In the genomic region with DNA sequence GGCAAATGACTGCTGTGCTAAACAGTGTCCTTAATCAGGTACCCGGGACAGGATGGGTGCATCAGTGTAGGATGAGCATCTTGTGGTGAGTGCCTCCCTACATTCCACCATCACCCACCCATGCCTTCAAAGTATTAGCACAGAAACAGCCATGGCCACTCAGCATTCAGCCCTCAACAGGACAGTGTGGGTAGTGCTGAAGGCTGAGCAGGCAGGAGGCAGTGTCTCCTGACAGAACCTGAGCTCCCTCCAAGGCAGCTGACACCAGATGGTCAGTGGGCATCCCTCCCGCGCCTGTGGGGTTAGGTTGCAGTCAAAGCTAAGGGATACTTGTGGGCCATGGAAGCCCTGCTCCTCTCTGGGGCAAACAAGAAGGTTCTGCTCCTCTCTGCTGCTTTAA, we compare ENCODE assay signal across 9 mouse cellular contexts.
DNase-seq lines count a peak whose midpoint lies in the region; ATAC-seq and TF ChIP-seq lines count a peak whose summit lies in the region.
"Had no signal": no experiment of that assay in that cellular context is flagged by ENCODE, and none has a peak within 500 bp of the region (broad histone marks: within the 10 kb centered on the region; RNA-seq: fewer than 3 reads in every experiment).

No protein-coding gene starts in this region.

- no peak overlapping the region for H3K4me2 ChIP-seq in forebrain, embryonic 12.5 days
- H3K4me2 ChIP-seq in forebrain, embryonic 14.5 days (ENCODE audit: low read length): no peak overlapping the region
- no peak overlapping the region for H3K4me2 ChIP-seq in midbrain, postnatal 0 days (ENCODE audit: low read depth, low read length, poor library complexity, severe bottlenecking)
- H3K4me2 ChIP-seq: limb, embryonic 15.5 days had no signal

- TF ChIP-seq CTCF in midbrain, postnatal 0 days (IDR thresholded peaks at IDR 0.05): peak; percentile 36

- intact Hi-C loops in gastrocnemius, postnatal 14 days (cut with DNase I; ENCODE audit: low total_unique reads): no loop called here

- H3K4me1 ChIP-seq in forebrain, embryonic 12.5 days: no peaks in the 10 kb centered on the region
- no peaks in the 10 kb centered on the region for H3K4me1 ChIP-seq in forebrain, embryonic 14.5 days (ENCODE audit: control insufficient read depth, insufficient read depth, low read length)
- H3K4me1 ChIP-seq in midbrain, postnatal 0 days (ENCODE audit: insufficient read depth, low read length): no peaks in the 10 kb centered on the region

- 80% methylated on average over 3 of the region's 3 CpGs for WGBS in forebrain, embryonic 12.5 days
- WGBS in forebrain, embryonic 14.5 days: 78% methylated on average over 3 of the region's 3 CpGs
- 74% methylated on average over 3 of the region's 3 CpGs for WGBS in midbrain, postnatal 0 days

- H3K36me3 ChIP-seq in forebrain, embryonic 12.5 days (replicated peaks): peaks cover 68% of the 10 kb centered on the region
- H3K36me3 ChIP-seq in forebrain, embryonic 14.5 days (ENCODE audit: control insufficient read depth, insufficient read depth, low read length): peaks cover 61% of the 10 kb centered on the region
- peaks cover 24% of the 10 kb centered on the region for H3K36me3 ChIP-seq in midbrain, postnatal 0 days (ENCODE audit: insufficient read depth, low read length)

- no peak overlapping the region for H3K4me3 ChIP-seq in forebrain, embryonic 12.5 days (replicated peaks)
- no peak overlapping the region for H3K4me3 ChIP-seq in forebrain, embryonic 14.5 days (ENCODE audit: low read depth, low read length)
- H3K4me3 ChIP-seq in midbrain, postnatal 0 days (ENCODE audit: low read depth, low read length): no peak overlapping the region
- H3K4me3 ChIP-seq: limb, embryonic 15.5 days had no signal

- H3K27ac ChIP-seq in forebrain, embryonic 12.5 days: no peak overlapping the region
- H3K27ac ChIP-seq in forebrain, embryonic 14.5 days (ENCODE audit: low read depth, low read length): no peak overlapping the region
- H3K27ac ChIP-seq in midbrain, postnatal 0 days (ENCODE audit: low read depth, low read length): no peak overlapping the region
- H3K27ac ChIP-seq: limb, embryonic 15.5 days had no signal

- no peaks in the 10 kb centered on the region for H3K9me3 ChIP-seq in forebrain, embryonic 12.5 days
- H3K9me3 ChIP-seq in forebrain, embryonic 14.5 days (replicated peaks; ENCODE audit: control insufficient read depth, low read length): no peaks in the 10 kb centered on the region
- no peaks in the 10 kb centered on the region for H3K9me3 ChIP-seq in midbrain, postnatal 0 days (ENCODE audit: low read length)
- H3K9me3 ChIP-seq: limb, embryonic 15.5 days had no signal

- H3K9ac ChIP-seq in forebrain, embryonic 12.5 days: no peak overlapping the region
- H3K9ac ChIP-seq in forebrain, embryonic 14.5 days (ENCODE audit: low read length): no peak overlapping the region
- no peak overlapping the region for H3K9ac ChIP-seq in midbrain, postnatal 0 days (replicated peaks; ENCODE audit: low read length, poor library complexity, severe bottlenecking)
- H3K9ac ChIP-seq: limb, embryonic 15.5 days had no signal

- no peaks in the 10 kb centered on the region for H3K27me3 ChIP-seq in forebrain, embryonic 12.5 days
- no peaks in the 10 kb centered on the region for H3K27me3 ChIP-seq in forebrain, embryonic 14.5 days (replicated peaks; ENCODE audit: control insufficient read depth, insufficient read depth, low read length)
- H3K27me3 ChIP-seq in midbrain, postnatal 0 days (ENCODE audit: insufficient read depth, low read length): no peaks in the 10 kb centered on the region
- H3K27me3 ChIP-seq: limb, embryonic 15.5 days had no signal

- no peak for DNase-seq in forebrain, embryonic 14.5 days (ENCODE audit: low spot score)
- DNase-seq in lung, postnatal 10 days: peak; percentile 16
- DNase-seq in lung, postnatal 25 days (ENCODE audit: low spot score): no peak
- DNase-seq in gastrocnemius, postnatal 14 days: peak; percentile 80
- peak; percentile 49 for DNase-seq in midbrain, postnatal 0 days (ENCODE audit: low spot score)
- DNase-seq in B cell, adult 2 months: no peak
- DNase-seq in layer of hippocampus, adult 18-20 months (ENCODE audit: low spot score in 2 of 2): no peak

- peak; percentile 56; the same call in 1 of the 2 replicates for ATAC-seq in forebrain, embryonic 12.5 days (ENCODE audit: low FRiP score)
- no peak for ATAC-seq in forebrain, embryonic 14.5 days
- peak; percentile 55; the same call in 1 of the 2 replicates for ATAC-seq in midbrain, postnatal 0 days (ENCODE audit: low FRiP score)

Comparison
In these comparisons a context has a peak if more than half of its experiments do, and no peak if none do; other contexts are left out.
1. DNase-seq: peak in lung, postnatal 10 days (single experiment), gastrocnemius, postnatal 14 days (single experiment) and midbrain, postnatal 0 days (single experiment); none in forebrain, embryonic 14.5 days (single experiment), lung, postnatal 25 days (single experiment), B cell, adult 2 months (0 of 2) and layer of hippocampus, adult 18-20 months (0 of 2).